Mouse (Mus musculus) layer of hippocampus, adult 18-20 months (tissue): Measurements from ENCODE around the gene Prune2. TPM values are rescaled to one million over a fixed set of nuclear protein-coding genes. Genes with fewer than 3 reads are reported as not detected.

Experiments used
- DNase-seq, 2 experiments: peaks; one replicate each; pipeline ENCODE4 v3.0.0; 2022; ENCODE audit warnings: low spot score in 2 of 2
- total RNA-seq, 2 experiments: library from RNA; stranded (reverse); gene quantifications; 2 replicates each; pipeline ENCODE4 v1.2.3; 2021

Gene Prune2
- total RNA-seq, 2 experiments from 2014 or later, result 70.0 to 80.0 TPM

- no peak for DNase-seq
These were observed 299.6 kb downstream of the Prune2 start for GRCm38 (mm10) chr19:17255511-17255910.

GRCm38 (mm10) chr19:17256388-17256787, 300.5 kb downstream of the Prune2 start:
- no peak for DNase-seq

- no peak for DNase-seq
These were observed 300.9 kb downstream of the Prune2 start for GRCm38 (mm10) chr19:17256867-17257266.

GRCm38 (mm10) chr19:17263181-17263580, 307.3 kb downstream of the Prune2 start:
- no peak for DNase-seq

- DNase-seq, result no peak
These were observed 307.9 kb downstream of the Prune2 start for GRCm38 (mm10) chr19:17263679-17264370.

GRCm38 (mm10) chr19:17264481-17265196, 308.7 kb downstream of the Prune2 start:
- no peak for DNase-seq

GRCm38 (mm10) chr19:17268669-17269068, 312.8 kb downstream of the Prune2 start:
- DNase-seq, result no peak

- no peak for DNase-seq
These were observed 315.3 kb downstream of the Prune2 start for GRCm38 (mm10) chr19:17271179-17271622.

- no peak for DNase-seq
These were observed 317.1 kb downstream of the Prune2 start for GRCm38 (mm10) chr19:17272988-17273387.

Other genes starting within 250 kb of the Prune2 start
- 10 to 100 TPM; 65.5 to 75.3 TPM for gene Vps13a, start 175.2 kb upstream of the Prune2 start, total RNA-seq
- gene Foxb2, start 82.3 kb upstream of the Prune2 start, total RNA-seq, result not detected